Mouse (Mus musculus): ENCODE data around the gene Gpr39. TPM values are rescaled to one million over a fixed set of nuclear protein-coding genes. Genes with fewer than 3 reads are reported as not detected.

Gene Gpr39
- polyA plus RNA-seq, 1 experiment from 2014 or later, result not detected

DNA sequence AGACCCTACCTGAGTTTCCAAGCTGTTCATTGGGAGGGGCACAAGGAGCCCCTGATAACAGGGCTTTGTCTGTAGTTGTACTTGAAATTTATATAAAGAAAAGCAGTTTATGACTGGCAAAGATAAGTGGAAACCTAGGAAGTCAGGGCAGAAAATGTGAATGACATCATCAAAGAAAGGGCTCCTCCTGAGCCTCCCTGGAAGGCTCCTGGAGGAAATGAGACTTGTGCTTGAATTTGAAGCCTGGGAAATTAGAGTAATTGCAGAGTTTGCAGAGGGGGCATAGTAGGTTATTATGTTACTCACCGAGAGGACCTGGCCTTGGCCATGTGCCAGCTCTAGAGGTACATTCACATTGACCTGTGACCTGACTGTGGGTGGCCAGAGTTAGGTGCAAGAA lies 160.7 kb downstream of the Gpr39 start:
- H3K4me2 ChIP-seq (replicated peaks), result no peak overlapping the region
- H3K36me3 ChIP-seq, result no peaks in the 10 kb centered on the region
- no peak overlapping the region for H3K4me3 ChIP-seq
- ATAC-seq (ENCODE audit: low FRiP score, low read depth), result no peak
- no peak overlapping the region for H3K9ac ChIP-seq (replicated peaks)
- H3K27ac ChIP-seq (replicated peaks), result no peak overlapping the region
- H3K4me1 ChIP-seq, result no peaks in the 10 kb centered on the region
- H3K27me3 ChIP-seq, result no peaks in the 10 kb centered on the region
- no peaks in the 10 kb centered on the region for H3K9me3 ChIP-seq
- WGBS, result 67% methylated on average over 1 of the region's 1 CpGs

DNA sequence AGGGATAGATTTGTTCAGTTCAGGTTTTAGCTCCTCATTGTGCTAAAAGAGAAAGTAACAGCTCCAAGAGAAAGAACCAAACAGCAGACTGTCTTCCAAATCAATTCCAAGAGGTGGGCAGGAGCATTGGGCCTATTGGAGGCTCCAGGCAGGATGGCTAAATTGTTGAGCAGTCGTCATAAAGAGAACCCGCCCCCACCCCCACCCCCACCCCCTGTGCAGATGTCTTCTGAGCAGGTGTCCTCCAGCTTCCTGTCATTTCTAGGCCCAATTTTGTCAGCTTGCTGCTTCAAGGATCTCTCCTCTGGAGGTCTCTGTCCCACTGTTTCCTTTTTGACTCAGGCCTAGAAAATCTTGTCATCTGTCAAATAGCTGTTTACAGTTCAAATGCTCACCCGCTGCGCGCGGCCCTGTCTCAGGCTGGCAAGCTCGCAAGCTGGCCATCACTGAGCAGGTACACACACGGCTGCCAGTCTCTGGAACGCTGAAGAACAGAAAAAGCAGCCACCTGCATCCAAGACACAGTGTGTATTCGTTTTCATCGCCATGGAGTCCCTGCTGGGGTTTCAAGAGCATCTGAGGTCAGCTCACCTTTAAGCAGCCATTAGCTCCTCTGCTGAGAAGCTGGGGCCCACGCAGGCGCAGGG lies 163.1 kb downstream of the Gpr39 start:
- H3K27ac ChIP-seq (replicated peaks), result no peak overlapping the region
- ATAC-seq (ENCODE audit: low FRiP score, low read depth), result no peak
- 0 out of 2 replicates have a peak overlapping the region, but pooled peaks have one; percentile 11 for H3K9ac ChIP-seq (replicated peaks)
- no peaks in the 10 kb centered on the region for H3K27me3 ChIP-seq
- no peaks in the 10 kb centered on the region for H3K36me3 ChIP-seq
- H3K9me3 ChIP-seq, result no peaks in the 10 kb centered on the region
- no peaks in the 10 kb centered on the region for H3K4me1 ChIP-seq
- H3K4me2 ChIP-seq (replicated peaks), result no peak overlapping the region
- no peak overlapping the region for H3K4me3 ChIP-seq
- WGBS, result 46% methylated on average over 13 of the region's 13 CpGs

DNA sequence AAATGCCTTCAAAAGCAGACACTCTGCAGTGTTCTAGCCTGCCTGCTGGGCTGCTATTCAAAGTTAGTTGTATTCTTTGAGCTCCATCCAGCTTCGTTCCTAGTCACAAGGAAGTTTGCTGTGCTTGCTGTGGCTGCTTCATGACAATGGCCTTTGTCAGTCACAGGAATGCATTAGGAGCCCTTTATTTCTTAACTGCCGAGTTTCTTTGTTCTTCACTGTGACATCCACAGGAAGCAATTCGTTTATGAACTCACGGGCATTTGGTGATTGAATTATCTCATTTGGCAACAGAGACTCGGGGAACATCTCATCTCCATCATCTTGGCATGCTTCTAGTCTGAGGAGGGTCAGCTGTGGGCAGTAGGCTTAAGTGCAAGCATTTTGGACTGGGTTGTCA lies 177.9 kb downstream of the Gpr39 start:
- WGBS, result 4% methylated on average over 5 of the region's 5 CpGs
- Histone ChIP-seq H3K4me1 (peaks cover 8% of the 10 kb centered on the region), H3K36me3 (no peaks in the 10 kb centered on the region), H3K9ac (replicated peaks) (no peak overlapping the region), H3K27me3 (0 out of 2 replicates have a peak, but pooled peaks cover 3% of the 10 kb centered on the region), H3K27ac (replicated peaks) (no peak overlapping the region), H3K4me2 (replicated peaks) (no peak overlapping the region), H3K9me3 (no peaks in the 10 kb centered on the region), H3K4me3 (no peak overlapping the region)
- ATAC-seq (ENCODE audit: low FRiP score, low read depth), result no peak

DNA sequence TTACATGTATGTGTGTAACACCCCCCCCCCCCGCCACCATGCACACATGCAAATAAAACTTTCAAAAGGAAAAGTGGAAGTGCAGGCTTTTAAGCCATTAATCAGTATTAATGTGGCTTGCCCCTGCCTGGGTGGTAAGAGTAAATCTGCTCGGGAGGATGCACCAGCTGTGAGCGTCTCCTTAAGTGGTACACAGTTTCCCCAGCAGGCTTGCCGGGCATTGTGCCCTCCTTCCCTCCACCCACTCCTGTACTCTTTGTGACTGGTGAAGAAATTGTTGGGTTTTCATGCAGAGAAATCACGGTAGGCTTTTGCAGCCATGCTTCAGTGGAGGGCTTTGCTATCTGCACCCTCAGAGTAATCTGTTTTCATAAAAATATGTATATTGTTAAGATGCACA lies 181.8 kb downstream of the Gpr39 start:
- Histone ChIP-seq H3K27ac (replicated peaks) (no peak overlapping the region), H3K27me3 (no peaks in the 10 kb centered on the region), H3K9me3 (no peaks in the 10 kb centered on the region), H3K9ac (replicated peaks) (no peak overlapping the region), H3K36me3 (no peaks in the 10 kb centered on the region), H3K4me1 (peaks cover 8% of the 10 kb centered on the region), H3K4me2 (replicated peaks) (no peak overlapping the region), H3K4me3 (no peak overlapping the region)
- 75% methylated on average over 5 of the region's 5 CpGs for WGBS
- ATAC-seq (ENCODE audit: low FRiP score, low read depth), result no peak

DNA sequence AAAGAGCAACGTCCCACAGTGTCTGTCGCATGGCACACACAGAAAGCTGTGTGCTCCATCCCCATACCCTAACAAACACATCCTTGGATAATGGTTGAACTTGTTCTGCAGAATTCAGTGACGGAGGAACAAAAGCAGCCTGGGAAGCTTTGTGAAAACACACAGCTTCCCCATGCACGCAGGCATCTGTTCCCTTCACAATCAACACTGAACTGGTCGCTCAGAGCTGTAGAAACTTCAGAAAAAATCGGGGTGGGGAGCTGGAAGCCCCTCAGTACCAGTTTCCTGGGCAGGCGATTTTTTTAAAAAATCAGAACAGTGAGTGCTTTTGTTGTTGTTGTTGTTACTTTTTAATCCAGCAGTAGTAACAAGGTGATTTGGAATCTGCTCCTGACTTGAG lies 193.3 kb downstream of the Gpr39 start:
- H3K4me3 ChIP-seq, result no peak overlapping the region
- H3K27me3 ChIP-seq, result no peaks in the 10 kb centered on the region
- peaks cover 13% of the 10 kb centered on the region for H3K4me1 ChIP-seq
- no peak overlapping the region; the same call in 1 of the 2 replicates for H3K4me2 ChIP-seq (replicated peaks)
- 27% methylated on average over 7 of the region's 7 CpGs for WGBS
- peak; percentile 38; the same call in 1 of the 2 replicates for ATAC-seq (ENCODE audit: low FRiP score, low read depth)
- H3K27ac ChIP-seq (replicated peaks), result no peak overlapping the region
- H3K36me3 ChIP-seq, result no peaks in the 10 kb centered on the region
- H3K9me3 ChIP-seq, result no peaks in the 10 kb centered on the region
- H3K9ac ChIP-seq (replicated peaks), result no peak overlapping the region

DNA sequence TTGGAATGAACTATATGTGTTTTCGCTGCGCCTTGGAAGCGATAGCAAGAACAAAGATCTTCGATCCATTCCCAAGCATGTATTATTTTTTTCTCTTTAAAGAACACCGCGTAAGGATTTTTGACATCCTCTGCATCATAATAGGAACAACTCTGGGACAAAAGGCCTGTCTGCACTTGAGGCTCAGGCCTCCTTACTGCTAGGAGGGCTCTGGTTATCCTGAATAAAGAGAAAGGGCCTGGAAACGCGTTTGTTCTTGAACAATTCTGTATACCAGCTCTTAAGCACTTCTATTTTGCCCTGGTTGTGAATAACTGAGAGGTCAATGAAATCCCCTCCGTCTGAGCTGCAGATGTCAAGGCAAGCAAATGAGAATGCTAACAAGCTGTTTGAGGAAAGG lies 216.4 kb downstream of the Gpr39 start:
- Histone ChIP-seq H3K4me2 (replicated peaks) (0 out of 2 replicates have a peak overlapping the region, but pooled peaks have one; percentile 3), H3K9ac (replicated peaks) (no peak overlapping the region), H3K27me3 (peaks cover 4% of the 10 kb centered on the region; the same call in 1 of the 2 replicates), H3K27ac (replicated peaks) (peak overlapping the region; percentile 64), H3K9me3 (no peaks in the 10 kb centered on the region), H3K4me1 (peaks cover 10% of the 10 kb centered on the region), H3K4me3 (no peak overlapping the region), H3K36me3 (no peaks in the 10 kb centered on the region)
- peak; percentile 64 for ATAC-seq (ENCODE audit: low FRiP score, low read depth)
- WGBS, result 23% methylated on average over 9 of the region's 9 CpGs

DNA sequence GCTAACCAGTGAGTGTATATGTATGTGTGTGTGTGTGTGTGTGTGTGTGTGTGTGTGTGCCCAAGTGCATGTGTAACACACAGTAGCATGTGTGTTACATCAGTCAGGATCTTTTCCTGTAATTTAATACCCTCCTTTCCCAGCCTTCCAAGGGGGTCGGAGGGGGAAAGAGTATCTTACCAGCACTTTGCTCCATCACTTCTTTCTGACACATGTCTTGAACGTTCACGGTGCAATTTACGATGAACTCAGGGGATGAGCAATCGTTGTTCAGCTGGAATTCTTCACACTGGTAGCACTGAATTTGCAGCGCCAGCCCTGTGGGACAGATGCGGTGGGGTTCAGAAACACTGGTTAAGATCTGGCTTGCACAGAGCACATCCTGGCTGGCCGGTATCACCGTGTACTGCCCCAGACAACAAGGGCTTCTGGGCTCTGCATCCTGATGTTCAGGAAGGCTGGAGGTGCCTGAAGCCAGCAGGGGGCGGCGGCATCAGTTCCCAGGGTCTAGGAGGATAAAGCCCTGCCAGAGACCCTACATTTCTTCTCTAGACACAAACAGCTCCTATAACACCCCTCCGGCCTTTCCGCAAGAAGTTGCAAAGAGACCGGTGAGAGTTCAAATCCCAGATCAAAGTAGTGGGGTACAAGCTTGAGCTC lies 233.5 kb downstream of the Gpr39 start:
- H3K9ac ChIP-seq (replicated peaks), result no peak overlapping the region
- 17% methylated on average over 14 of the region's 14 CpGs for WGBS
- H3K27ac ChIP-seq (replicated peaks), result no peak overlapping the region
- peaks cover 38% of the 10 kb centered on the region for H3K27me3 ChIP-seq
- H3K4me2 ChIP-seq (replicated peaks), result peak overlapping the region; percentile 99
- no peaks in the 10 kb centered on the region for H3K9me3 ChIP-seq
- peak overlapping the region; percentile 57 for H3K4me3 ChIP-seq
- peak; percentile 42; the same call in 1 of the 2 replicates for ATAC-seq (ENCODE audit: low FRiP score, low read depth)
- peaks cover 31% of the 10 kb centered on the region for H3K4me1 ChIP-seq
- H3K36me3 ChIP-seq, result no peaks in the 10 kb centered on the region

DNA sequence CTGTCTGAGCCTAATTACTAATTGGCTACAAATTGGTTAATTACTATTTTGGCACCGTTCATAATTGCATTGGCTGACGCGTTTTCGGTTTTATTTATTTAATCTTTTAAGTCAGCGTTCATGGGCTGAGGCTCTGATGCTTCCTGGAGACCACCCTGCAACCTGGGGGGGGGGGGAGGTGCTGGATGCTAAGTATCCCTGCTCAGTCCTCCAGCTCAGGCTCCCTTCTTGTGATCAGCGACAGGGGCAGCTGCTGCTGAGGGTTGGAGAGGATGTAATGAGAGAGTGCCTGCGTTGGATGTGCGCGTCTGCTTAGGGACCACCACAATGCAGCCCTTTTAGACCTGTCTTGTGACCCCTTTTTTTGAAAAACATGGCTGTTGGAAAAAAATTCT lies 234.1 kb downstream of the Gpr39 start:
- H3K4me1 ChIP-seq, result peaks cover 31% of the 10 kb centered on the region
- no peak overlapping the region for H3K27ac ChIP-seq (replicated peaks)
- H3K4me2 ChIP-seq (replicated peaks), result peak overlapping the region; percentile 99
- peak overlapping the region; percentile 68; the same call in 1 of the 2 replicates for H3K9ac ChIP-seq (replicated peaks)
- no peaks in the 10 kb centered on the region for H3K36me3 ChIP-seq
- H3K9me3 ChIP-seq, result no peaks in the 10 kb centered on the region
- peak overlapping the region; percentile 57 for H3K4me3 ChIP-seq
- peak; percentile 58 for ATAC-seq (ENCODE audit: low FRiP score, low read depth)
- H3K27me3 ChIP-seq, result peaks cover 38% of the 10 kb centered on the region
- WGBS, result 3% methylated on average over 9 of the region's 9 CpGs

DNA sequence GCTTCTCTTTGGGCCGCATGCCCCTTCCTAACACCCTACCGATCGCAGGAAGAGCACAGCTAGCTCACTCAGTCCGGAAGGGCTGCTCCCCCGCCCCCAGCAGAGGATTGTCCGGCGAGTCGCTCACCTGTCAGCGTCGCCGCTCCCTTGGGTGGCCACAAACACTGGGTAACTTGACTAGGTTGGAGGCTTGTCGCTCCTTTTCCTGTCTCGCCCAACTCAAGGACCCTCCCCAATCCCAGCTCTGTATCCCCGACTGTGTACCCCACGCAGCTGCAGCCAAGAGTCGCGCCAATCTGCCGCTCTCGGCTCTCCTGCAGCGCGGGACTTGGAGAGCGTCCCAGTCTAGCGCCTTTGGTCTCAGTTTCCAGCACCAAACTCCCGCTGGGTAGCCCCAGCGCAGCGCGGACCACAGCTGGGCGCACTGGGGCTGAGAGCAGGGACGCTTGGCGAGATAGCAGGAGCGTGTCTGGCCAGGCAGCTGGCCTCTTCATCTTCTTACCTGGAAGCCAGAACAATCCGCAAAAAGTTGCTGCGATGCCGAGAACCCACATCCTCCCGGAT lies 234.6 kb downstream of the Gpr39 start:
- WGBS, result under 1% methylated on average over 35 of the region's 35 CpGs
- 0 out of 2 replicates have a peak overlapping the region, but pooled peaks have one; percentile 46 for H3K27ac ChIP-seq (replicated peaks)
- peaks cover 38% of the 10 kb centered on the region for H3K27me3 ChIP-seq
- no peaks in the 10 kb centered on the region for H3K9me3 ChIP-seq
- ATAC-seq (ENCODE audit: low FRiP score, low read depth), result peak; percentile 52
- peak overlapping the region; percentile 99 for H3K4me2 ChIP-seq (replicated peaks)
- H3K36me3 ChIP-seq, result no peaks in the 10 kb centered on the region
- peak overlapping the region; percentile 57 for H3K4me3 ChIP-seq
- H3K9ac ChIP-seq (replicated peaks), result peak overlapping the region; percentile 68
- H3K4me1 ChIP-seq, result peaks cover 31% of the 10 kb centered on the region

DNA sequence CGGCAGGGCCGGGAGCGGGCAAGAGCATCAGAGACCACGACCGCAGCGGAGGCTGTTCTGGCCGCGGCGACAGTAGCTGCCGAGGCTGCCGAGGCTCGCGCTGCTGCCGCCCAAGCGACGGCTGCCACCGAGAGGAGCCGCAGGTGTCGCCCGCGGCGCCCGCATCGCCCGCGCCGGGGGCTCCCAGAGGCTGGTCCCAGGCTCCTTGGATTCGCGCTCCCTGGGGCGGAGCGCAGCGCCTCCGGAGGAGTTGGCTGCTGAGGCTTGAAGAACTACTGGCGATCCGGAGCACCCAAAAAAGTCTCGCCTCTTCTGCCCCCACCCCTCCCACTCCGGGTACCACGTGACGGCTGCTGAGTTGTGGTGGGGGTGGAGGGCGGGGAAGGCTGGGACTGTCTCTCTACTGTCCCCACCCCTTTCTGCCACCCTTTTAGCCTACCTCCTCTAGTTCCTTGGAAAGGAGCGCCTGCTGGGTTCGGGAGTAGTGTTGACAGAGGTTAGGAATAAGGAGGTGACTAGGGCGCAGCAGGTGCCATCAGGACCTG lies 235.2 kb downstream of the Gpr39 start:
- Histone ChIP-seq H3K9me3 (no peaks in the 10 kb centered on the region), H3K27me3 (peaks cover 38% of the 10 kb centered on the region), H3K4me1 (peaks cover 31% of the 10 kb centered on the region), H3K4me3 (peak overlapping the region; percentile 57), H3K27ac (replicated peaks) (0 out of 2 replicates have a peak overlapping the region, but pooled peaks have one; percentile 46), H3K36me3 (no peaks in the 10 kb centered on the region), H3K9ac (replicated peaks) (peak overlapping the region; percentile 68), H3K4me2 (replicated peaks) (peak overlapping the region; percentile 99)
- ATAC-seq (ENCODE audit: low FRiP score, low read depth), result peak; percentile 61
- whole genome bisulfite sequencing, result 0% methylated on average over 43 of the region's 43 CpGs

DNA sequence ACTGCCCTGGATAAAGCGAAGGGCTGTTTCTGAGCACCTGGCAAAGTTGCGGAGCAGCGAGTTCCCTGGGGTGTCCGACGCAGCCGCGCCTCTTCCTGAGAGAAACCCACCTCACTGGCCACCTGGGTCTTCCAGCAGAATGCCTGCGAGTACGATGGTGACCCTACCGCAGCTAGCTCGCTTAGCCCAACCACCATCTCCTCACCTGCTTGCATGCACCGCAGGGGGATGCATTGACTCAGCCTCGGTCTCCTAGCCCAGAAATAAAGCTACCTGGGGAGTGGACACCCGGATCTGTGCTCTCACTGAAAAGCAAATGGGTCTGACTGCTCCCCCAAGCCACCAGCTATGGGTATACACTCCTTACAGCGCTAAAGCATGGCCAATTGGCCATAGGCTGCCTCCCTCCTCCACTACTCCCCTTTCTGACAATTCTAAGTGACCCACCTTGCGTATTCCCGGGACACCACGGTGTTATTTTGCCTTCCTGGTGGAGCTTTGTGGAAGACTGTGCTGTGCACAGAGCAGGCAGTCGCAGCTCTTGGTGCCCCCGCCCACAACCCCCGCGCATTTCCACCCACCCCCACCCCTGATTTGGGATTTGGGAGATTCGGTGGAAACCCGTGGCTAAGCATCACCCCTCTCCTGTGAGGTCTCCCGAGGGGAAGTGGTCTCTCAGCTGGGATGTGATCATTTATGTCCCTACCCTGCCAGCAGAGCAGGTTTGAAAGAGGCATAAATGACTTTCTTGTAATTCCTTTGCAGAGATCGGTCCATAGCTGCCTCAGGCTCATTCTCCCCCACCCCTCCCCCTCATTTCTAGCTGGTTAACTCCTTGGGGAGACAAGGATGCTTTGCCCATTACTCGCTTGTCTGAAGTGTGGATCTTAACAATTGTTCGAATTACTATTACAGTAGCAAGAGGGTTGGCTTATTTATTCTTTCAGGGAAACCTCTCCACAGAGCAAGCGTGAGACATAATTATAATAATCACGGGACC lies 236.1 kb downstream of the Gpr39 start, which contains the start of gene Lypd1:
Gene Lypd1 (minus strand): TSS at position 501 of the 1,000 bp plus-strand sequence.
- Histone ChIP-seq H3K9me3 (no peaks in the 10 kb centered on the region), H3K27ac (replicated peaks) (no peak within 1 kb of the TSS), H3K9ac (replicated peaks) (peak within 1 kb of the TSS; percentile 68), H3K36me3 (no peaks in the 10 kb centered on the region), H3K4me2 (replicated peaks) (peak within 1 kb of the TSS; percentile 99), H3K27me3 (peaks cover 38% of the 10 kb centered on the region), H3K4me1 (peaks cover 31% of the 10 kb centered on the region), H3K4me3 (peak within 1 kb of the TSS; percentile 57)
- peak; percentile 33; the same call in 1 of the 2 replicates for ATAC-seq (ENCODE audit: low FRiP score, low read depth)
- WGBS, result 4% methylated on average over 30 of the region's 30 CpGs

Data from midbrain, embryonic 12.5 days (tissue).